Mouse (Mus musculus): ENCODE results near the gene Tbc1d8. TPM values are rescaled to one million over a fixed set of nuclear protein-coding genes. Genes with fewer than 3 reads are reported as not detected.

The Tbc1d8 gene
- polyA plus RNA-seq, 1 experiment from 2014 or later = 7.2 TPM

GRCm38 (mm10) chr1:39321954-39322353, 156.6 kb downstream of the Tbc1d8 start:
- H3K9ac ChIP-seq (ENCODE audit: low read depth, low read length) = no peak overlapping the region
- H3K9me3 ChIP-seq (replicated peaks; ENCODE audit: control insufficient read depth, low read length) = no peaks in the 10 kb centered on the region
- H3K36me3 ChIP-seq (ENCODE audit: control insufficient read depth, insufficient read depth) = no peaks in the 10 kb centered on the region
- no peaks in the 10 kb centered on the region for H3K27me3 ChIP-seq (ENCODE audit: control insufficient read depth, insufficient read depth, low read depth, low read length)
- ATAC-seq (ENCODE audit: low read depth) = no peak
- H3K27ac ChIP-seq (ENCODE audit: low read length) = no peak overlapping the region
- H3K4me2 ChIP-seq (ENCODE audit: low read depth, low read length) = no peak overlapping the region
- no peaks in the 10 kb centered on the region for H3K4me1 ChIP-seq (ENCODE audit: control insufficient read depth, low read depth, low read length)
- 49% methylated on average over 6 of the region's 6 CpGs for WGBS (ENCODE audit: insufficient replicate concordance)
- H3K4me3 ChIP-seq (ENCODE audit: low read depth, low read length) = no peak overlapping the region

Other genes with a start within 250 kb of the Tbc1d8 start
- gene Rpl31, start 110.9 kb downstream of the Tbc1d8 start, polyA plus RNA-seq (2015; fragmentation: Nextera tagmentation; extraction: Ambion mirVana) = 252 and 283 TPM in 2 replicates
- gene Cnot11, start 56.2 kb upstream of the Tbc1d8 start, polyA plus RNA-seq (2015; fragmentation: Nextera tagmentation; extraction: Ambion mirVana) = 4.5 and 5.6 TPM in 2 replicates
- gene Rnf149, start 98.7 kb upstream of the Tbc1d8 start, polyA plus RNA-seq (2015; fragmentation: Nextera tagmentation; extraction: Ambion mirVana) = 13.2 and 15.3 TPM in 2 replicates
- not detected in 2 replicates for gene Creg2, start 172.7 kb upstream of the Tbc1d8 start, polyA plus RNA-seq (2015; fragmentation: Nextera tagmentation; extraction: Ambion mirVana)
- gene Rfx8, start 242.2 kb upstream of the Tbc1d8 start, polyA plus RNA-seq (2015; fragmentation: Nextera tagmentation; extraction: Ambion mirVana) = 0.13 and 0.14 TPM in 2 replicates